Mouse (Mus musculus) gastrocnemius, adult 8-10 months (tissue): ENCODE results near the gene Farp2. TPM values are rescaled to one million over a fixed set of nuclear protein-coding genes. Genes with fewer than 3 reads are reported as not detected.
A peak's percentile ranks its signal among the peaks of the same experiment; 100 is the strongest.
"Not testable (repeated sequence)": the region's sequence is repeated elsewhere in the genome, so short reads cannot be mapped to it uniquely, and the experiment has no call there.

Experiments used
- DNase-seq, 2 experiments: peaks; one replicate each; pipeline ENCODE4 v3.0.0; 2022; ENCODE audit warnings: low spot score in 2 of 2
- total RNA-seq, 4 experiments: library from RNA; stranded (reverse); gene quantifications; 2 replicates each; pipeline ENCODE4 v1.2.4; 2022

Gene Farp2
- 10 to 100 TPM; 12.9 to 16.0 (median 15.2) TPM for total RNA-seq

GRCm38 (mm10) chr1:93511585-93512350, at the start of gene Farp2:
TSS of gene Farp2 (plus strand) at chr1:93512079.
- DNase-seq: peak; percentile 92 to 95

- no peak for DNase-seq
These were observed 46.8 kb upstream of the Farp2 start for GRCm38 (mm10) chr1:93465066-93465465.

GRCm38 (mm10) chr1:93465746-93466145, 46.1 kb upstream of the Farp2 start:
- no peak for DNase-seq

GRCm38 (mm10) chr1:93468626-93469025, 43.3 kb upstream of the Farp2 start:
- no peak for DNase-seq

GRCm38 (mm10) chr1:93475694-93476093, 36.2 kb upstream of the Farp2 start:
- no peak for DNase-seq

GRCm38 (mm10) chr1:93477758-93478585, 33.9 kb upstream of the Farp2 start:
- DNase-seq: peak; percentile 97 to 98

GRCm38 (mm10) chr1:93478586-93479475, 33.0 kb upstream of the Farp2 start, which contains the start of gene Hdlbp:
TSS of gene Hdlbp (minus strand) at chr1:93478815.
- peak; percentile 97 to 99 for DNase-seq

GRCm38 (mm10) chr1:93479476-93480083, 32.3 kb upstream of the Farp2 start:
- DNase-seq: no peak

GRCm38 (mm10) chr1:93486302-93486701, 25.6 kb upstream of the Farp2 start:
- not testable (repeated sequence) for DNase-seq

GRCm38 (mm10) chr1:93495312-93495711, 16.6 kb upstream of the Farp2 start:
- no peak for DNase-seq

- DNase-seq: no peak
These were observed 4.8 kb upstream of the Farp2 start for GRCm38 (mm10) chr1:93506944-93507676.

GRCm38 (mm10) chr1:93508576-93508975, 3.3 kb upstream of the Farp2 start:
- DNase-seq: not testable (repeated sequence)

- no peak for DNase-seq
These were observed 442 bp downstream of the Farp2 start for GRCm38 (mm10) chr1:93512351-93512690.

- no peak for DNase-seq
These were observed 1.3 kb downstream of the Farp2 start for GRCm38 (mm10) chr1:93513221-93513620.

GRCm38 (mm10) chr1:93521491-93521890, 9.6 kb downstream of the Farp2 start:
- no peak for DNase-seq

GRCm38 (mm10) chr1:93522325-93522724, 10.4 kb downstream of the Farp2 start:
- no peak for DNase-seq

GRCm38 (mm10) chr1:93529801-93530200, 17.9 kb downstream of the Farp2 start:
- no peak for DNase-seq

GRCm38 (mm10) chr1:93537227-93537626, 25.3 kb downstream of the Farp2 start:
- DNase-seq: no peak

- DNase-seq: no peak
These were observed 31.3 kb downstream of the Farp2 start for GRCm38 (mm10) chr1:93543196-93543595.

- DNase-seq: no peak
These were observed 35.4 kb downstream of the Farp2 start for GRCm38 (mm10) chr1:93547286-93547685.
